Mouse (Mus musculus) layer of hippocampus, postnatal 14 days (tissue): ENCODE results near the gene 2610028H24Rik. TPM values are rescaled to one million over a fixed set of nuclear protein-coding genes. Genes with fewer than 3 reads are reported as not detected.
A peak's percentile ranks its signal among the peaks of the same experiment; 100 is the strongest.

Experiments
- DNase-seq, 2 experiments: peaks; one replicate each; pipeline ENCODE4 v3.0.0; 2021 to 2022; ENCODE audit warnings: low spot score in 2 of 2, mixed read lengths in 1 of 2
- total RNA-seq, 2 experiments: library from RNA; stranded (reverse); gene quantifications; 2 replicates each; pipeline ENCODE4 v1.2.3; 2021

2610028H24Rik gene
- total RNA-seq, 2 experiments from 2014 or later, result not detected

DNA sequence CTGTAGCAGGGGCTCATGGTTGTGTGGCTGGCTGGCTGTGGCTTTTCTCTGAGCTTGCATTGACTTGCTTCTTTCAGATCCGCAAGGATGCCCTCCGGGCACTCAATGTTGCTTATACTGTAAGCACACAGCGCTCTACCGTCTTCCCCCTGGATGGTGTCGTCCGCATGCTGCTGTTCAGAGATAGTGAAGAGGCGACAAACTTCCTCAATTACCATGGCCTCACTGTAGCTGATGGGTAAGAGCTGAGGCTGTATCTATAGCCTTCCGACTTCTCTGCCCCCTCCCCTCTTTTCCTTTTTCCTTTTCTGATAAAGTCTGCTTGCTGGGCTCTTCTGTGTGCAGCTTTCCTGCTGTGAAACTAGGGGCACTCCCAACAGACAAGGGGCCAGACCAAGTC is 39.4 kb downstream of the 2610028H24Rik start:
- DNase-seq, result no peak

DNA sequence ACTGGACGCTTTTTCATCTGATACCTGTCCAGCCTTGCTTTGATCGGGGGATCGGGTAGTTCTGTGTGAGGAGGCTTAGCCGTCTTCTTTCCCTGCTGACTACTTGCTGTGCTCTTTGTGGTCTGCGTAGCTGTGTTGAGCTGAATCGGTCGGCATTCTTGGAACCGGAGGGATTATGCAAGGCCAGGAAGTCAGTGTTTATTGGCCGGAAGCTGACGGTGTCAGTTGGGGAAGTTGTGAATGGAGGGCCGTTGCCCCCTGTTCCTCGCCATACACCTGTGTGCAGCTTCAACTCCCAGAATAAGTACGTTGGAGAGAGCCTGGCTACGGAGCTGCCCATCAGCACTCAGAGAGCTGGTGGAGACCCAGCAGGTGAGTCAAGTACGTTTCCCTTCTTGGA is 40.3 kb downstream of the 2610028H24Rik start:
- no peak for DNase-seq

DNA sequence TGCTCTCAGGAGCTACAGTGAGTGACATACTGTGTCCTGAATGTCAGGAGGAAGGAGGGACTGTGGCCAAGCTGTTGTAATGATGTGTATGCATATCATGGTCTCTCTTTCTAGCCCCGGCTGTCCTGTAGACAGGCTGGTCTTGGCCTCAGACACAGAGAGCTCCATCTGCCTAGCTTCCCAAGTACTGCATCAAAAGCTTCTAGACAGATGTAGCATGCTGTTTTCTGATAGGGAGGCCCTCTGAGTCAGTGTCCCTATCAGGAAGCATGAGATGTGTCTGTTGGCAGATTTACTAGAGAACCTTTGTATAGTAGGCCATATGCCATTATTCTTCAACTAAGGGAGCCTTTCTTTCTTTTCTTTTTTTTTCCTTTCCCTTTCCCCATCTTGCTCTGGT is 44.6 kb downstream of the 2610028H24Rik start:
- DNase-seq, result no peak

DNA sequence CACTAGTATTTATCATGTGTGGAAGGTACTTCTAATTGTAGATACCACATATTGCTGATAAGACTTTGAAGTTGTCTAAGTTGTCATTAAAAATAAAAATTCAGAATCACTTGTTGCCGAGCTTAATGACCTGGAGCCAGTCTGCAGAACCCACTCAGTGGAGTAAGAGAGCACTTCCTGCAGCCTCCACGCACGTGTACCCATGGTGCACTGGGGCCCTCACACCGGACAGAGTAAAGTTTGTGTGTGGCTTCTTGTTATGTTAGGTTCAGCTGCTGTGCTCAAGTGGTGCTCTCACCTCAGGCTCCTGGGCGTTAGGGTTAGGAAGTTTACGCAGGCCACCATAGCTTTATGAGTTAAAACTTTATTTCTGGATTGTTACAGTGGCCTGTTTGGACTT is 46.6 kb downstream of the 2610028H24Rik start:
- DNase-seq, result no peak

DNA sequence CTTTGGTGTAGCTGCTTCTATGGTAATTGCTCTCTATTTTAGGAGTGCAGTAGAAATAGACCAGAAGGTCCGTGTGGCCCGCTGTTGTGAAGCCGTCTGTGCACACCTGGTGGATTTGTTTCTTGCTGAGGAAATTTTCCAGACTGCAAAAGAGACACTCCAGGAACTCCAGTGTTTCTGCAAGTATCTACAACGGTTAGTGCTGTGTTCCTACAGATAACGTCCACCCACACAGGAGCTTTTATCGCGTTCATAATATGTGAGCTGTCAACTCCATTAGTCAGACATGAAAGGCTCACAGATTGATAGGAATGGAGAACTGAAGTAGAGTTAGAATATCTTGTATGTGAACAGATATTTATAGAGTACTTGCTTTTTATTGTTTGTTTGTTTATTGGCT is 47.5 kb downstream of the 2610028H24Rik start:
- DNase-seq, result peak in 1 of 2 experiments; percentile 6

DNA sequence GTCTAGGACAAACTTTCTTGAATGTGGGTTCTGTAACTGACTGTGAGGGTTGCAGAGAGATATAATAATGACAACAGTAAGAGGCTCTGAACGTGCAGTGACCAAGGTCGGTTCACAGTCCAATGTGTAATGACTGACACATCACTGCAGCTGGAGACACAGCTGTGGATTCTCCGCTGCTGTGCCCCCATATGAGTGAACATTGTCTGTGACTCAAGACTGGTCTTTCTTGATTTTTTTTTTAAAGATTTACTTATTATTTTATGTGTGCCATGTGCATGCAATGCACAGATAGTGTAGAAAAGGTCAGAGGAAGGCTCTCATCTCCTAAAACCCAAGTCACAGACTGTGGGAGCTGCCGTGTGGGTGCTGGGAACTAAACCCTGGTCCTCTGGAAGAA is 48.6 kb downstream of the 2610028H24Rik start:
- DNase-seq, result no peak

DNA sequence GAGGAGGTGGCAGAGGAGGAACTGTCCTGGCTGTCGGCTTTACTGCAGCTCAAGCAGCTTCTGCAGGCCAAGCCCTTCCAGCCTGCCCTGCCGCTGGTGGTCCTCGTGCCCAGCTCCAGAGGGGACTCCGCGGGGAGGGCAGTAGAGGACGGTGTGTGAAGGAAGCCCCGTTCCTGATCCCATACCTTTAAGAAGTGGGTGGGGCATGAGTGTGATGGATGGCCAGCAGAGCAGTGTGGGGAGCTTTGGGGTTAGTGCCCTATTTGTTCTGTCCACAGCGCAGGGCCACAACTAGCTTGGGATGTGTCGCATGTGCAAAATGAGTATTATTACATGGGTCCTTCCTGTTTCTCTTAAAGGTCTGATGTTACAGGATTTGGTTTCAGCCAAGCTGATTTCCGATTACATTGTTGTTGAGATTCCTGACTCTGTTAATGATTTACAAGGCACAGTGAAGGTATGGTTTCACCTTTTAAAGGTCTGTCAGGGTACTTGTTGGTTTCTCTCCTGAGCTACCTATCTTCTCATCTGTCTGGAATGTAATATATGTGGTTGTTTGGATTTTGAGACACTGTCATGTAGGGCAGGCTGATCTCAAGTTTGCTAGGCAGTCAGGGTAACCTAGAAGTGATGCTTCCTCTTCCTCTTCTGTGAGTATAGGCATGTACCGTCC is 55.5 kb downstream of the 2610028H24Rik start:
- DNase-seq, result no peak

DNA sequence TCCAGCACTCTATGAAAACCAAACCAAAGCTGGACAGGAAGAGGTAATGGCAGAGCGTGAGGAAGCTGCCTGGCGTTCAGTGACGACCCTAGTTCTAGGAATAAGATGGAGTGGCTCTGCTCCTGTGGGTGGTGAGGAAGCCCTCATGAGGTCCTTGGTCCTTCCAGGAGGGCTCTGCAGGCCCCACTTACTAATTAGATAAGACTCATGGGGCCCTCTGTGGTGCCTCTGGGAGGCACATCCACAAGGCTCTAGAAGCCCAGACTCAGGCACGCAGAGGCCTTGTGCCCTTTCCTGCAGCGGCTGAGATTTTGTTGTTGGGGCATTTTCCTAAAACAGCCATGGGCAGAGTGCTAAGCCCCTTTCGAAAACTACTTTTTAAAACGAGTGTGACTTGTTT is 57.0 kb downstream of the 2610028H24Rik start:
- DNase-seq, result no peak

Other genes starting within 250 kb of the 2610028H24Rik start
- gene Prmt2, start 211.2 kb upstream of the 2610028H24Rik start, total RNA-seq, result 10 to 100 TPM; 69.2 to 82.5 TPM
- gene S100b, start 195.2 kb upstream of the 2610028H24Rik start, total RNA-seq, result 10 to 100 TPM; 97.2 to 99.4 TPM
- gene Dip2a, start 103.8 kb upstream of the 2610028H24Rik start, total RNA-seq, result 10 to 100 TPM; 55.0 to 65.6 TPM
- gene AC141477.1, start 8.6 kb upstream of the 2610028H24Rik start, total RNA-seq, result not detected
- gene Pcnt, start 6.3 kb upstream of the 2610028H24Rik start, total RNA-seq, result 10 to 100 TPM; 14.6 to 18.6 TPM
- gene Mcm3ap, start 19.8 kb downstream of the 2610028H24Rik start, total RNA-seq, result 10 to 100 TPM; 42.2 to 44.1 TPM
- 1 to 10 TPM; 3.4 to 3.8 TPM for gene Ybey, start 20.0 kb downstream of the 2610028H24Rik start, total RNA-seq
- 10 to 100 TPM; 60.9 to 73.6 TPM for gene Lss, start 82.5 kb downstream of the 2610028H24Rik start, total RNA-seq
- gene Spatc1l, start 113.2 kb downstream of the 2610028H24Rik start, total RNA-seq, result not detected
- gene Ftcd, start 126.6 kb downstream of the 2610028H24Rik start, total RNA-seq, result not detected
- gene Col6a2, start 174.5 kb downstream of the 2610028H24Rik start, total RNA-seq, result 10 to 100 TPM in 1 of 2 experiments, 1 to 10 TPM in 1; 9.7 to 12.0 TPM